Mouse (Mus musculus) v-Abl transformed pro-B cells (cell line): ENCODE results near the gene Psmd2.

ENCODE experiments used
- in situ Hi-C, 2 experiments: fragments of 400-800 bp; cut with MboI; formaldehyde crosslinking; loops; one replicate each; pipeline ENCODE4 v1.15.1; 2025; ENCODE audit not compliant: unreplicated experiment in 2 of 2

The Psmd2 gene

DNA sequence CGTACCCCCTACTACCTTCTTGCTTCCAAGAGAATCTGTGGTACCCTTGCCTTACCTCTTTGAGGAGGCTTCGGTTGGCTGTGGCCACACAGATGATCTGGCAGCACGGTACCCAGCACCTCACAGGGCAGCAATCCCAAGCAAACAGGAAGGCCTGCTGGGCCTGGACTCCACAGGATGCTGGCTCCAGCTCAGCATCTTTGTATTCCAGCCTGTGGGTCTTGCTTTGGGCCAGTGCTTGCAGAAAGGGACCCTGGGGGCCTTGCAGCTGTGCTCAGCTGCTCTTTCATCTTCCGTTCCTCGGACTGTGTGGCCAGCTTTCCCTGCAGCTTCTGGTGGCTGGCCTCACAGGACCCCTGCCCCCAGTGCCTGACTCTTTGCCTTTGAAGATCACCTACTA is 48.6 kb downstream of the Psmd2 start:
- in situ Hi-C loops, result loop anchor here (10.0 to 25.0 kb wide), 5 partner anchors 487 to 1562 kb away; partner anchors contain the start of genes Senp2 (in 1 of the 2) and Tra2b (in 1 of the 2)

DNA sequence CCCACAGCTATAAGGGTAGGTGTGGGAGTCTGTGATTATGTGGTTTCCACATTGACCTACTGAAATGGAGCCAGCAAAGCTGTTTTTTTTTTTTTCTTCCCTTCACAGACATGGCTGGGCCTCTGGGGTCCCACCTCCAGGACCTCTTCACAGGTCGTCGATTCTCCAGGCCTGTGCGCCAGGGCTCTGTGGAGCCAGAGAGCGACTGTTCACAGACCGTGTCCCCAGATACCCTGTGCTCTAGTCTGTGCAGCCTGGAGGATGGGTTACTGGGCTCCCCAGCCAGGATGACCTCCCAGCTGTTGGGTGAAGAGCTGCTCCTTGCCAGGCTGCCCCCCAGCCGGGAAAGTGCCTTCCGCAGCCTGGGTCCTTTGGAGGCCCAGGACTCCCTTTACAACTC is 49.9 kb downstream of the Psmd2 start:
- in situ Hi-C loops, result loop anchor here (10.0 to 25.0 kb wide), 5 partner anchors 486 to 1561 kb away; partner anchors contain the start of genes Senp2 (in 1 of the 2) and Tra2b (in 1 of the 2)

DNA sequence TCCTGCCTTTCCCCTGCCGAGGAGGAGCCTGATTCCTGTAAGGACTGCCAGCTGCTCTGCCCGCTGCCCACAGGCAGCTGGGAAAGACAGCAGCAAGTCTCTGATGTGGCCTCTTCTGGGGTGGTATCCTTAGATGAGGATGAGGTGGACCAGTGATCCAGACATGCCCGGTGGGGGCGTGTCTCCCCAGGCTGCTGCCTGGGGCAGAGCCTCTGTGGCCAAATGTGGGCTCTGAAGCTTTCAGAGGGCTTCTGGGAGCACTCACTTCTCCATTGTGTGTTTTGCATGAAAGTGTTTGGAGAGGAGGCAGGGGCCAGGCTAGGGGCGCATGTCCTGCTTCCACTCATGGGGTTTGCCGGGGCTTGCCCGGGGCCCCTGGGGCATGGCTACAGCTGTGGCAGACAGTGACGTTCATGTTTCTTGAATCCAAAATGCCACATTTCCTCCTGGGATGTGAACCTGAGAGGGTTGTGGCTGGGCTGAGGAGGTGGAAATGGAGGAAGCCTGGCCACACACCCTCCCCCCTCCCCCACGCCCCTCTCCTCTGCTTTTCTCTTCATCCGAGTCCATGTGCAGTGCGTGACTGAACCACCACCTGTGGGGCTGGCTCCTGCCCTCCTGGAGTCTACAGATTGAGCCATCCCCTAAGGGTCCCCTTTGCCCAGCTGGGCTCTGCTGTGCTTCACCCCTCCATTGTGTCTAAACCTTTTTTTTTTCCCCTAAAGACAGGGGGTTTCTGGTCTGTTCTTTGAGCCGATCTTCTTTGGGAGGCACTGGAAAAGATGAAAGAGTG is 50.5 kb downstream of the Psmd2 start:
- in situ Hi-C loops, result loop anchor here (10.0 to 25.0 kb wide), 5 partner anchors 485 to 1560 kb away; partner anchors contain the start of genes Senp2 (in 1 of the 2) and Tra2b (in 1 of the 2)

DNA sequence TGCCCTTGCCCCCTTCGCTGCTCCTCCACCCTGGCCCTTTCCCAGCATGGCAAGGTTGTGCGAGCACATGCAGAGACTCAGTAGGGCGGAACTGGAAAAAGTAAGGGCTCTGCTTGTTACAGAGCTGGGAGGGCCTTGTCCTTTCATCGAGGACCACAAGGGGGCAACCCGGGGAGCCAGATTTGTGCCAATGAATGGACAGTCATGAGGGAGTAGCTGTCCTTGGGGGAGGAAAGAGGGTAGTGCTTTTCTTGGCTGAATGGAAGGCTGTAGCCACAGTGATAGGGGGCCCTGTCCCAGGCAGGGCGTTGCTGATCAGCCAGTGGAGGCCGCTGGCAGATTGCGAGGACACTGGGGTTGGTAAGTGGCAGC is 51.1 kb downstream of the Psmd2 start:
- in situ Hi-C loops, result loop anchor here (10.0 to 25.0 kb wide), 5 partner anchors 485 to 1560 kb away; partner anchors contain the start of genes Senp2 (in 1 of the 2) and Tra2b (in 1 of the 2)

DNA sequence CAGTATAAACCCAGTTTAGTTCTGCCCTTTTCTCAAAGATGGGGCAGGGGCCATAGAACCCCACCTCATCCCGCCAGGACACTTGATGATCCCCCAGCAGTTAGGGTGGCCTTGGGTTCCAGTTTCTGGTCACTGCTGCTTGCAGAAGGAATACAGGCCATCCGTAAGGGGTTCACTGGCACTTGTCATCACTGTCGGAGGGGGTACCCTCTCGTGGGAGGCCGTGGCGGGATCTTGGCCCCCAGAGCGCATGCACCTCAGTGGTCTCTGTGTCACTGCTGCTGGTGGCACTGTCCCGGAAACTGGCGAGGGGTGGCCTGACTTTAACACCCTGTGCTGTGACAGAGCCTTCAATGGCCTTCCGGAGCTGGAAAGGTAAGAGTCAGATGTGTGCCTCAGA is 51.6 kb downstream of the Psmd2 start:
- in situ Hi-C loops, result loop anchor here (10.0 to 25.0 kb wide), 5 partner anchors 484 to 1559 kb away; partner anchors contain the start of genes Senp2 (in 1 of the 2) and Tra2b (in 1 of the 2)

DNA sequence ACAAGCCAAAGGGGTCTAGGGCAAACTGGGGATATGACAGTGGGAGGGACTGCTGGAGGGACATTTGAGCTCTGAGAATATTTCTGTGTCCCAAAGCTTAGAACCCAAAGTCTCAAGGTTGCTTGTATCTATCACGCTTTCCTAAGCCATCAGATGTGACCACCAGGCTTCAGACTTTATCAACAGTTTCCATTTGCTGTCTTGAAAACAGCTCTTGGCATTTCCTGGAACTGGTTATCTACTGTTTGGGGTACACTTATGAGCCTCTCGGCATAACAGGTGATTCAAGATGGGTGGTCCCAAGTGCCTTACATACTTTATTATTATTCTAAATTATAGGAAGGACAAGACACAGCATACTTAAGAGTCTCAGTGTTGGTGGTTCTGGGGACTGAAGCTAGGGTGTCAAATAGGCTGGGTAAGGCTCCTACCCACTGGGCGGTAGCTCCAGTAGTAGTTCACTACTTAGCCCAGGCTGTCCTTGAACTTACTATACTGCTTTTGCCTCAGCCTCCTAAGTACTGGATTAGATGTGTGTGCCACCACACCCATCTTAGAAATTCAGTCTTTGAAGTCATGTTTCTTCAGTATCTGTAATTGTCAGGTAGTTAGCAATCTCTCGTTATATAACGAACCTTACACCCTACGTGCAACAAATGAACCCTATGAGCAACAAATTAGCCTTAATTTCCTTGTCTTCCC is 52.4 kb downstream of the Psmd2 start:
- in situ Hi-C loops, result loop anchor here (10.0 to 25.0 kb wide), 5 partner anchors 483 to 1558 kb away; partner anchors contain the start of genes Senp2 (in 1 of the 2) and Tra2b (in 1 of the 2)

DNA sequence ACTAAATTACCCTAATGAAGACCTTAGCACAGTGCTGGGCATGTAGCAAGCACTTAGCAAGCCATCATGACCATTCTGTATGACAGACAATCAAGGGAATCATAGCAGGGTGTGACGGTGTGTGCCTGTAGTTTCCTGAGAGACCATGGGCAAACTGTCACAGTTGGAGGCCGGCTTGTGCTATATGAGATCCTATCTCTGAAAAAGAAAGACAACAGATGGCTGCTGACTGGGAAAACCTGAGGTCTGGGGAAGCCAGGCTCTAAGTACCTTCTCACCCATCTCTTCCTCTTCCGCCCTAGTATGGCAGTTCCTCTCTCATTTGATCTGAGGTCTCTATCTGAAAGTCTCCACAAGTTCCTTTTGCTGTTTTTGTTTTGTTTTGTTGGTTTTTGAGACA is 54.3 kb downstream of the Psmd2 start:
- in situ Hi-C loops, result loop anchor here (10.0 to 25.0 kb wide), 5 partner anchors 482 to 1557 kb away; partner anchors contain the start of genes Senp2 (in 1 of the 2) and Tra2b (in 1 of the 2)

DNA sequence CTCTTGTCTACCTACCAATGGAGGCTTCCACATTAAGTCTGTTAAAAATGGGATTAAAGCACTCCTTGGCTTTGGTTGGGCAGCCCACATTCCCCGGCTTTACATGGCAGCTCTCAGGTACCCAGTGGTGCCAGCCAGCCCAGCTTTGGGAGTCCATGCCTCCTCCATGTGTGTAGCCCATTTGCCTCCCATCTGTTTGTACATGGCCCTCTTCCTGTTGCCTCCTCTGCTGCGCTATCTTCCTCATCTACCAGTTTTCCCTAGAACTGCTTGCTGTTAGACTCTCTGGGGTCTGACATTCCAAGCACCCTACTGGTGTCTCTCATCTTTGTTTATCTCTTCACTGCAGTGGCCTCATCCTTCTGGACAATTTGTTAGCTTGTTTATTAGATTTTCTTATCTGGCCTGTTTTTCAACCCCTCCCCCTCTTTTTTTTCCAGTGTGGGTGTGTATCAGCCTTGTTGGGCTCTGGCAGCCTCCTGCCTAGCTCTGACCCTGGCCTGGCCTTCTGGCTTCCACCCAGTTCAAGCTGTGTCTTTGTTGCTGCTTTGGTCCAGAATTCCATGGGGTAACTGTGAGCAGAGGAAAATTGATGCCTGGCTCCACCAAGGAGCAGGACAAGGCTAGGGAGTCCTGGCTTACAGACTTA is 55.1 kb downstream of the Psmd2 start:
- in situ Hi-C loops, result loop anchor here (10.0 to 25.0 kb wide), 5 partner anchors 481 to 1556 kb away; partner anchors contain the start of genes Senp2 (in 1 of the 2) and Tra2b (in 1 of the 2)

DNA sequence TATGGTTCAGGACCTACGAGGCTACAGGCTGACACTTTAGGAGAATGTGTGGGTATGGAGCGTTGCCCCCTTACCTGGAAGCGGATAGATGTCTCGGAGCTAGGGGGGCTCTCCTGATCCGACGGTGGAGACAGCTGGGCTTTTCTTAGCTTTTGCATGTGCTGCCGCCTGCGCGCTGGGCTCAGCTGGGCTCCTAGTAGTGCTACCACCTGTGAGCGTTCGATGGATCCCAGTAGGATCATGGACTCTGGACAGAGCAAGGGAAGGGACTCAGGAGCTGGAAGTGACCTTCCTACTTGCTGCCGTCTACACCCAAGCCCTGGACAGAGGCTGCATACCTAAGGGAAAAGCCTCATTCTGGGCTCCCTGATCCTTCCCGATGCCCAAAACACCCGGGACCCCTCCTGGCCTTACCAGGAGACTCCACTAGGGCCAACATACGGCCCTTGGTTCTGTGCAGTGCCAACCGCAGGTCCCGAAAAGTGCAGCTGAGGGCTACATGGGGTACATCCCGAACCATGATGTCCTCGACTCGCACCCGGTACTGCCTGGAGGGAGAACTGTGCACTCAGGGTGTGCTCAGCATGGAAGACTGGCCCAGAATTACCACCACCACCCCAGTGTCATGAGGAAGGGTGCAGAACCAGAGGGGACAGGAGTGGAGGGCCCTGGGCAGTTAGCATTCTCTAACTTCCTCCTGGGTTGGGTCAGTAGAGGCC is 56.9 kb downstream of the Psmd2 start:
- in situ Hi-C loops, result loop anchor here (10.0 to 25.0 kb wide), 5 partner anchors 479 to 1554 kb away; partner anchors contain the start of genes Senp2 (in 1 of the 2) and Tra2b (in 1 of the 2)

DNA sequence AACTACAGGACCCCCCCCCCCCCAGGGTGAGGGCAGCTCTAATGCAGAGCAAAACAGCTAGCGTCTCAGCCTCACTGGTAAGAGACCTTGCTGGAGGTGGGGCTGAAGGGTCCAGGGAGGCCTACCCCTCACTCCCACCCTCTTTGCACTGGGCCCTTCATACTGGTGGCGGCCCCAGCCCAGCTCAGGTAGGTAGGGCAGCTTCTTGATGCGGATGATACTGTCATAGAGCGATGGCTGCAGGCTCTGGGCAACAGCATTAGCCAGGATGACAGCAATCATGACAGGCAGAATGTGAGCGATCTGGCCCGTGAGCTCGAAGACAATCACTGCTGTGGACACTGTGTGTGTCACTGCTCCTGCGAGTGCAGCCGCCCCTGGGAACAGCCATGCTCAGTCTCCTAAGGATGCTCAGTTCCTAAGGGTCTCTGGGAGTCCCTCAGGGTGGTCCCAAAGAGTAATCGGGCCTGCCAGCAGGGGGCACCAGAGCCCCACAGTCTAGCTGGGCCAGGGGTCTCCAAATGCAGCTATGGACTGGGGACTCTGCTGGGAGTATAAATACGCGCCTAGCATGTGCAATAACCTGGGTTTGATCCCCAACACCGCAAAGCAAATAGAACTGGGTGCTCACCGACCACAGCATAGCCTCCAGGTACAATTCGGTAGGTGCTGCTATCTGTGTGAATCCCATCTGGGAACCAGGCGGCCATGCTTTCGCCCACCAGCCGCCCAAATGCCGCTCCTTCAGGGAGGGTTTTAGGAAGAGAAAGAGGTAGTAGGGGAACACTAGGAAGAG is 57.7 kb downstream of the Psmd2 start:
- in situ Hi-C loops, result loop anchor here (10.0 to 25.0 kb wide), 5 partner anchors 478 to 1553 kb away; partner anchors contain the start of genes Senp2 (in 1 of the 2) and Tra2b (in 1 of the 2)

DNA sequence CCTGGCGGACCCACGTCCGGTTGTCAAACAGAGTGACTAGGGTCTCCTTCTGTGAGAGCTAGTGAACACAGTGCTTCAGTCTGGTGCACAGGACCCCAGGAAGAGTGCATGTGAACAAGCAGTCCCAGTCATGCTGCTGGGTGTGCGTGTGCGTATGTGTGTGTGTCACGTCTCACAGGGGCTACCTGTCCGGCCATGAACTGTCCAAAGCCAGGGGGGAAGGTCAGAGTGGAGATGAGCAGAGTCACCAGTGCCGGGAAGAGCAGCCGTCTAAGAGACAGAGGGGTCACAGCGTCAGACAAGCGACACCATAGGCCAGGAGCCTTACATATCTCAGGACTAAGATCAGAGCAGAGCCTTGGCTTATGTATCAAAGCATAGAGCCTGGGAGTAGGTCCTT is 58.9 kb downstream of the Psmd2 start:
- in situ Hi-C loops, result loop anchor here (5.0 to 25.0 kb wide), 6 partner anchors 52 to 1552 kb away; partner anchors contain the start of genes Senp2 (in 1 of the 2) and Tra2b (in 1 of the 2)

DNA sequence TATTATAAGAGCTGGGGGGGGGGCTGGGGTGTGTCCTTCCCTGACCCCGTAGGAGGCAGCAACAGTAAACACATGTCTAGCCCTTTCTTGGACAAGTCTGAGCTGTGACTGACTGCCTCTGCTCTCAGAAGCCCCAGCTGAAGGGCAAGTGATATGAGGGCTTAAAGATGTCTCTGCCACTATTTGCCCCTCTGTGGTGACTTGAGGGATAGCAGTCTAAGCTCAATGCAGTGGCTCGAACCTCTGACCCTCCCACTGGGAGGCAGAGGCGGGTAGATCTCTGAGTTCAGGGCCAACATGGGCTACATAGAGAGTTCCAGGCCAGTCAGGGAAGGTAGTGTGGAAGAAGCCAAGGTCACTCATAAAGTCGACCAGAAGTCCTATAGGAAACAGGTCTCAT is 59.4 kb downstream of the Psmd2 start:
- in situ Hi-C loops, result loop anchor here (5.0 to 25.0 kb wide), 6 partner anchors 51 to 1551 kb away; partner anchors contain the start of genes Senp2 (in 1 of the 2) and Tra2b (in 1 of the 2)

DNA sequence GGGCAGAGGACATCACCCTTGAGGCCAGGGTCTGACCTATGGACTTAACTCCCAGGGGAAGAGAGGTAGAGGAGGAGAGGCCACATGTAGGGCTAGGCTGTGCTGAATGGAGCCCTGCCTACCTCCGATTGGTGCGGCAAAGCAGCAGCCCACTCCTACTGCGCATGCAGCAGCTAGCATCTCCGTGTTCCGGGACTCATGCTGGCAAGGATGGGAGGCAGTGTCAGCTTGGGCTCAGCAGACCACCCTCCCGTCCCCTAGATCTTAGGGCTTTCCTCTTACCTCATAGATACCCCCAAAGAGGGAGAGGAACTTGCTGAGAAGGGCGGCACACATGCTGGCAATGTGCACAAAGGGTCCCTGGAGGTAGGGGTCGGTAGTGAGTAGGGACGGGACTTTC is 60.7 kb downstream of the Psmd2 start:
- in situ Hi-C loops, result loop anchor here (5.0 to 25.0 kb wide), 6 partner anchors 50 to 1550 kb away; partner anchors contain the start of genes Senp2 (in 1 of the 2) and Tra2b (in 1 of the 2)

DNA sequence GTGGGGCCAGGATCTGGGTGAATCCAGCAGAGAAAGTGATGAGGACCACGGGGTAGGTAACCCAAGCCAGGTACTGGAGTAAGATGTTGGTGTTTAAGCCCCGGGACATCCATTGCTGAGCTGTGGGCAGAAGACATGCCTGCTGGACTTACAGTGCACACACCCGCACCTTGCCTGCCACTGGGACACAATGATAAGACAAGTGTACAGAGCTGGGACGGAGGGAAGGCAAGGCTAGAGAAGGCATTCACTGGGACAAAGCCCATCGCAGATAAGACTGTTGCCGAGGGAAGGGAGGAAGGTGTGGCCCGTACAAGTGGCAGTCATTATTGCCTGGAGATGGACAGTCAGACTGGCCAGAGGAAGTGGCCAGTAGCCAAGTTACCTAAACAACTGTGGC is 61.4 kb downstream of the Psmd2 start:
- in situ Hi-C loops, result loop anchor here (5.0 to 25.0 kb wide), 6 partner anchors 49 to 1549 kb away; partner anchors contain the start of genes Senp2 (in 1 of the 2) and Tra2b (in 1 of the 2)
